Mouse (Mus musculus) kidney, adult 2 months (tissue): ENCODE measurements around the gene Marf1.

Source experiments
- CTCF ChIP-seq: fragments of 200-500 bp; conservative IDR thresholded peaks from 2 replicates; pipeline ENCODE4 v1.5.1; 2011; ENCODE audit warnings: low read depth, mild to moderate bottlenecking, control low read depth, low read length, moderate library complexity, mixed read lengths; ENCODE audit not compliant: insufficient read depth, insufficient read length
- POLR2A ChIP-seq: fragments of 200-500 bp; IDR thresholded peaks from one replicate; pipeline ENCODE4 v1.6.1; 2011; ENCODE audit warnings: low read depth, low read length, control low read depth

DNA sequence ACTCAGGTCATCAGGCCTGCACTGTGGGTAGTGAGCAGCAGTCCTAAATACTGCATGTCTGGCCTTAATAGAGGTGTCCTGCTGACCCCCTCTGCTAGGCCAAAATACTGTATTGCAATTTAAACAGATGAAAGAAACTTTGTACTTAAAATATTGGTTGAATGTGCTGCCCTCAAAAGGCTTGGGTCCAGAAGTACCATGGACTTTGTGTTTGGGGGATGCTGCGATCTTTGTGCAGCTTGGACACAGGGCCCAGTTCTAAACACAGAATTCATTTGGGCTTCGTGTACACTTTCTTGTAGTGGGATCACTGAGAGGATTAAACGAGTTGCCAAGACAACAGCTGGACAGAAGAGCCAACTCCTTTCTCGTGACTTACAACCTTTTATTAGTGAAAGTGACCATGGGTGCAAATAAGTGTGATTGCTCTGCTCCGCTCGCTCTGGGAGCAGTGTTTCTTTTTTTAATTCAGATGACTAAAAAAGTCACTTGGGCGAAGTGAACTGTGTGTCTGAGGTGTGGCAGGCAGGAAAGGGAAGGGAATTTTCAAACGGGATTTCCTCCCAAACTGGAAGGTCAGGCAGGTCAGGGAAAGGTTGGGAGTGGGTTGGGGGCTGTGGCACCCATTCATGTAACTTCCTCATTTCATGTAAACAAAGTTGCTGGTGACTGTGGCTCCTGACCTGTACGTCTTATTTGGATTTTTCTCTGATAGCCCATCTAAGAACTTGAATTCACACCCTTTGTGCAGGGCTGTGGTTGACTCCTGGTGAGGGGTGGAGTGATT is 31.2 kb upstream of the Marf1 start:
- TF ChIP-seq POLR2A (no peak), CTCF (no peak)
